Mouse (Mus musculus) intestine, embryonic 15.5 days (tissue): ENCODE results near the gene Tusc2. TPM values are rescaled to one million over a fixed set of nuclear protein-coding genes. Genes with fewer than 3 reads are reported as not detected.

Source experiments
- ATAC-seq: fragments of 200-750 bp; cut with Nextera tagmentation; 2 replicates; pipeline ENCODE4 v1.8.0; 2017; ENCODE audit warnings: moderate TSS enrichment, moderate library complexity
- H3K27ac ChIP-seq: fragments of 300-500 bp; sonication (generic); 2 replicates; pipeline ENCODE4 v1.5.1; 2015; ENCODE audit warnings: mild to moderate bottlenecking, inconsistent platforms
- H3K27me3 ChIP-seq: fragments of 300-500 bp; sonication (generic); replicated peaks from 2 replicates; pipeline ENCODE4 v1.6.1; 2015; ENCODE audit warnings: inconsistent platforms
- H3K36me3 ChIP-seq: fragments of 300-500 bp; sonication (generic); 2 replicates; pipeline ENCODE4 v1.6.1; 2015; ENCODE audit warnings: inconsistent platforms
- H3K4me1 ChIP-seq: fragments of 300-500 bp; sonication (generic); replicated peaks from 2 replicates; pipeline ENCODE4 v1.6.1; 2015; ENCODE audit warnings: inconsistent platforms
- H3K4me2 ChIP-seq: fragments of 300-500 bp; sonication (generic); replicated peaks from 2 replicates; pipeline ENCODE4 v1.6.1; 2015; ENCODE audit warnings: mild to moderate bottlenecking, inconsistent platforms
- H3K4me3 ChIP-seq: fragments of 300-500 bp; sonication (generic); replicated peaks from 2 replicates; pipeline ENCODE4 v1.5.1; 2015; ENCODE audit warnings: inconsistent platforms
- H3K9ac ChIP-seq: fragments of 300-500 bp; sonication (generic); 2 replicates; pipeline ENCODE4 v1.6.1; 2015; ENCODE audit warnings: inconsistent platforms
- H3K9me3 ChIP-seq: fragments of 300-500 bp; sonication (generic); 2 replicates; pipeline ENCODE4 v1.6.1; 2016; ENCODE audit warnings: inconsistent platforms
- WGBS: fragments of 180-500 bp; shearing (Covaris S2); methylation state at CpG from one replicate; pipeline ENCODE4 v1.1.7; 2015; 5-methylcytosine and 5-hydroxymethylcytosine counted together
- polyA plus RNA-seq: library from polyadenylated mRNA; unstranded; fragments of >200 nt; fragmentation: Nextera tagmentation; extraction: Ambion mirVana; gene quantifications from 2 replicates; pipeline ENCODE4 v1.2.1, GENCODE M21; 2015

Tusc2 gene
- polyA plus RNA-seq, 1 experiment from 2014 or later: 44.2 TPM

GRCm38 (mm10) chr9:107600745-107601144, 37.7 kb downstream of the Tusc2 start:
- no peak overlapping the region for H3K27ac ChIP-seq
- no peak overlapping the region for H3K9ac ChIP-seq
- no peak overlapping the region for H3K4me3 ChIP-seq
- no peak overlapping the region for H3K4me2 ChIP-seq
- H3K4me1 ChIP-seq: peaks cover 32% of the 10 kb centered on the region
- no peaks in the 10 kb centered on the region for H3K27me3 ChIP-seq
- 77% methylated on average over 12 of the region's 12 CpGs for WGBS
- H3K36me3 ChIP-seq: 0 out of 2 replicates have a peak, but pooled peaks cover 3% of the 10 kb centered on the region
- ATAC-seq: no peak
- H3K9me3 ChIP-seq: no peaks in the 10 kb centered on the region

GRCm38 (mm10) chr9:107601275-107601674, 38.2 kb downstream of the Tusc2 start:
- Histone ChIP-seq H3K36me3 (0 out of 2 replicates have a peak, but pooled peaks cover 3% of the 10 kb centered on the region), H3K9ac (no peak overlapping the region), H3K27me3 (no peaks in the 10 kb centered on the region), H3K4me3 (no peak overlapping the region), H3K4me1 (peaks cover 37% of the 10 kb centered on the region), H3K4me2 (no peak overlapping the region), H3K9me3 (no peaks in the 10 kb centered on the region), H3K27ac (no peak overlapping the region)
- 84% methylated on average over 11 of the region's 11 CpGs for WGBS
- no peak for ATAC-seq

- Histone ChIP-seq H3K9me3 (no peaks in the 10 kb centered on the region), H3K4me1 (peaks cover 45% of the 10 kb centered on the region), H3K36me3 (no peaks in the 10 kb centered on the region), H3K9ac (no peak overlapping the region), H3K27me3 (no peaks in the 10 kb centered on the region), H3K4me3 (no peak overlapping the region), H3K27ac (no peak overlapping the region), H3K4me2 (no peak overlapping the region)
- 11% methylated on average over 10 of the region's 10 CpGs for WGBS
- 0 out of 2 replicates have a peak, but pooled peaks have one; percentile 39 for ATAC-seq
These were observed 39.1 kb downstream of the Tusc2 start for GRCm38 (mm10) chr9:107602068-107602648.

- Histone ChIP-seq H3K27ac (no peak overlapping the region), H3K9ac (no peak overlapping the region), H3K4me3 (no peak overlapping the region), H3K27me3 (no peaks in the 10 kb centered on the region), H3K4me2 (peak overlapping the region; percentile 59), H3K9me3 (no peaks in the 10 kb centered on the region), H3K4me1 (peaks cover 55% of the 10 kb centered on the region), H3K36me3 (no peaks in the 10 kb centered on the region)
- no peak for ATAC-seq
- 71% methylated on average over 6 of the region's 6 CpGs for WGBS
These were observed 40.2 kb downstream of the Tusc2 start for GRCm38 (mm10) chr9:107603251-107603650.

GRCm38 (mm10) chr9:107605041-107605661, 42.1 kb downstream of the Tusc2 start:
- no peaks in the 10 kb centered on the region for H3K36me3 ChIP-seq
- H3K9ac ChIP-seq: peak overlapping the region; percentile 46; the same call in 1 of the 2 replicates
- H3K27me3 ChIP-seq: no peaks in the 10 kb centered on the region
- H3K4me3 ChIP-seq: peak overlapping the region; percentile 42
- peak overlapping the region; percentile 86 for H3K27ac ChIP-seq
- no peaks in the 10 kb centered on the region for H3K9me3 ChIP-seq
- WGBS: 26% methylated on average over 23 of the region's 23 CpGs
- peaks cover 56% of the 10 kb centered on the region for H3K4me1 ChIP-seq
- H3K4me2 ChIP-seq: peak overlapping the region; percentile 59
- peak; percentile 69 for ATAC-seq

- ATAC-seq: peak; percentile 55
- 15% methylated on average over 9 of the region's 9 CpGs for WGBS
- H3K27ac ChIP-seq: peak overlapping the region; percentile 86
- peak overlapping the region; percentile 59 for H3K4me2 ChIP-seq
- peak overlapping the region; percentile 23 for H3K4me3 ChIP-seq
- H3K36me3 ChIP-seq: no peaks in the 10 kb centered on the region
- H3K9ac ChIP-seq: peak overlapping the region; percentile 29; the same call in 1 of the 2 replicates
- H3K27me3 ChIP-seq: no peaks in the 10 kb centered on the region
- peaks cover 58% of the 10 kb centered on the region for H3K4me1 ChIP-seq
- H3K9me3 ChIP-seq: no peaks in the 10 kb centered on the region
These were observed 43.5 kb downstream of the Tusc2 start for GRCm38 (mm10) chr9:107606591-107606990.

GRCm38 (mm10) chr9:107607036-107607435, 44.0 kb downstream of the Tusc2 start:
- Histone ChIP-seq H3K9me3 (no peaks in the 10 kb centered on the region), H3K4me3 (peak overlapping the region; percentile 23), H3K4me2 (peak overlapping the region; percentile 59), H3K9ac (peak overlapping the region; percentile 29; the same call in 1 of the 2 replicates), H3K36me3 (no peaks in the 10 kb centered on the region), H3K4me1 (peaks cover 62% of the 10 kb centered on the region), H3K27me3 (no peaks in the 10 kb centered on the region), H3K27ac (peak overlapping the region; percentile 86)
- peak; percentile 1; the same call in 1 of the 2 replicates for ATAC-seq
- WGBS: 53% methylated on average over 2 of the region's 2 CpGs

GRCm38 (mm10) chr9:107607653-107608245, 44.7 kb downstream of the Tusc2 start:
- Histone ChIP-seq H3K27ac (peak overlapping the region; percentile 86), H3K9ac (peak overlapping the region; percentile 26; the same call in 1 of the 2 replicates), H3K4me1 (peaks cover 66% of the 10 kb centered on the region), H3K9me3 (no peaks in the 10 kb centered on the region), H3K4me2 (peak overlapping the region; percentile 59), H3K4me3 (no peak overlapping the region), H3K36me3 (no peaks in the 10 kb centered on the region), H3K27me3 (no peaks in the 10 kb centered on the region)
- no peak for ATAC-seq
- 35% methylated on average over 9 of the region's 9 CpGs for WGBS

GRCm38 (mm10) chr9:107608741-107609432, 45.8 kb downstream of the Tusc2 start, which contains the start of gene Sema3b:
Sema3b (minus strand) TSS chr9:107609229.
- H3K4me2 ChIP-seq: peak within 1 kb of the TSS; percentile 59
- H3K9ac ChIP-seq: peak within 1 kb of the TSS; percentile 26; the same call in 1 of the 2 replicates
- WGBS: 40% methylated on average over 12 of the region's 12 CpGs
- H3K27ac ChIP-seq: peak within 1 kb of the TSS; percentile 86
- H3K4me1 ChIP-seq: peaks cover 64% of the 10 kb centered on the region
- no peak within 1 kb of the TSS for H3K4me3 ChIP-seq
- no peak for ATAC-seq
- no peaks in the 10 kb centered on the region for H3K9me3 ChIP-seq
- no peaks in the 10 kb centered on the region for H3K27me3 ChIP-seq
- no peaks in the 10 kb centered on the region for H3K36me3 ChIP-seq

GRCm38 (mm10) chr9:107609433-107609830, 46.4 kb downstream of the Tusc2 start:
- WGBS: 64% methylated on average over 4 of the region's 4 CpGs
- H3K9me3 ChIP-seq: no peaks in the 10 kb centered on the region
- peak overlapping the region; percentile 7; the same call in 1 of the 2 replicates for H3K27ac ChIP-seq
- H3K4me2 ChIP-seq: peak overlapping the region; percentile 59; the same call in 1 of the 2 replicates
- no peak overlapping the region for H3K4me3 ChIP-seq
- no peak for ATAC-seq
- H3K36me3 ChIP-seq: no peaks in the 10 kb centered on the region
- no peaks in the 10 kb centered on the region for H3K27me3 ChIP-seq
- no peak overlapping the region for H3K9ac ChIP-seq
- H3K4me1 ChIP-seq: peaks cover 61% of the 10 kb centered on the region

- peak overlapping the region; percentile 92 for H3K27ac ChIP-seq
- no peak for ATAC-seq
- H3K4me2 ChIP-seq: peak overlapping the region; percentile 82
- peak overlapping the region; percentile 55 for H3K9ac ChIP-seq
- peaks cover 46% of the 10 kb centered on the region for H3K4me1 ChIP-seq
- peak overlapping the region; percentile 35 for H3K4me3 ChIP-seq
- no peaks in the 10 kb centered on the region for H3K9me3 ChIP-seq
- peaks cover 17% of the 10 kb centered on the region; the same call in 1 of the 2 replicates for H3K36me3 ChIP-seq
- H3K27me3 ChIP-seq: no peaks in the 10 kb centered on the region
- 71% methylated on average over 6 of the region's 6 CpGs for WGBS
These were observed 48.6 kb downstream of the Tusc2 start for GRCm38 (mm10) chr9:107611456-107612190.
